Mouse (Mus musculus) lung, postnatal 0 days (tissue): ENCODE data around the gene Casp2.

Experiments used
- CTCF ChIP-seq: IDR thresholded peaks from 2 replicates; pipeline ENCODE4 v1.5.1; 2016; ENCODE audit warnings: antibody characterized with exemption, mild to moderate bottlenecking
- EP300 ChIP-seq: IDR thresholded peaks from 2 replicates; pipeline ENCODE4 v1.6.1; 2016; ENCODE audit warnings: antibody characterized with exemption, mild to moderate bottlenecking, control low read depth

DNA sequence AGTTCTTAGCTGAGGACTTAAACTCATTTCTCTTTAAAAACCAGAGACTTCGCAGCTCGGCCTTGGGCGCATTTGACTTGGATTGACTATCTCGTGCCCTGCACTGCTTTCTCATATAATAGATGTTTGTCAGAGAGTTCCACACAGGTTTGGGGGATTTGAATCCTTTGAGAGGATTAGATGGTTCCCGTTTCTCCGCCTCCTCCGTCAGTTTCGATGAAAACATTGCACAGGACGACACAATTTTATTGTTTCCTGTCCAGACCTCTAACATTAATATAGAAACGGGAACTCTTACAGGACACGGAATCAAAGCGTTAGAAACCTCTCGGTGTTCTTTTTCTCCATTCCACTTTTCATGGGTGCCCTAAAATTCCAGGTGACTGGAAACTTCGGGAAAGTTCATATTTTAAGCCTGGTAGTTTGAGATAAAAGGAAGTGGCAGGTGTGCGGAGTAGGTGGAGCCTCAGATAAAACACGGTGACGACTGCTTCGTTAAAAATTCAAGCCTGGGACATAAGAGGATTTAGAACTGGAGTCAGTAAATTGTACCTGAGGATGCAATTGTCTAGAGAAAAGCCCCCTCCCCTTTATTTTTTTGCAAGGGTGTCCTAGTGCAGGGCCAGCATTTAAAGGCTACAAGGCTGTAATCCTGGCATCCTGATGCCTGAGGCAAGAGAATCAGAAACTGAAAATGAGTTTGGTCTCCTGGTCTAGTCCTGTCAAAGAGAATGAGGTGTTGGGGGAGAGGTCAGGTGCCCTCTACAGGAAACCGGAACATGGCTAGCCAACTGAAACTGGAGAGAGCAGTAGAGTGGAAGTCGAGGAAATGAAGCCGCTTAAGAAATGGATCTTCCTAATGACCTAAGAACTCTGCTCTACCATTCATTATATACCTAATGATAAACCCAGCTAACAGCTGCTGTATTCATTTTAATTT lies 876 bp downstream of the Casp2 start:
- TF ChIP-seq CTCF = no peak
- TF ChIP-seq EP300 = peak; percentile 42; the same call in 1 of the 2 replicates
